In the genomic region with DNA sequence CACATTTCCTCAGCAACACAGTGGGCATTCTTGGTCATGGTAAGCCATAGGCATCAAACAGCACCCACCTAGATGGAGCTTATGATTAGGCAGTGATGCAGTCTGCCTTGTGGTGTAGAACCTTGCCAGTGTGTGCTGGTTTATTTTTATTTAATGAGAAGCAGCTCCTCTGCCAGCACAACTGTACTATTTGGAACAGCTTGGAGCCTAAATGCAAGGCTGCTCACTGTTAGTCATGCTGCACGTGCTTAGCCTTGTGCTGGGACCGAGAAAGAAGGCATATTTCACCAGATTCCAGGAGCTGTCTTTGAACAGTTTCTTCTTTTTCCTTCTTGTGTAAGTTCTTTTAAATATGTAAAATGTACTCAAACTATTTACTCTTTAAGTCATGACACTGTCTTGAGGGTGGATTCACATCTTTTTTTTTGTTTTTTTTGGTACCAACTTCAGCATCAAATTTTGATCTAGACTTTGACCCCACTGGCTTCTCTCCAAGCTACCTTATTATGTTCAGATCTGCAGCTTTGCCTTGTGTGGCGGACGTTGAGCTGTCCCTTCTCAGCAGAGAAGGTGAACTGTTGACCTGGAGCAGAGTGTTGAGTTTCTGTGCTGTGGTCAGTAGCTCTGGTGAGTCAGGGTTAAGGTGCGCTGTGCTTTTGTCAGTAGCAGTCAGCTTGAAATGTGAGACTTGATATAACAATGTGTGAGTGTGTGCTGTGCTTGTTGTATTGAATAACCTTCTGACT, we compare ENCODE assay signal across 9 mouse cellular contexts. TPM values are rescaled to one million over a fixed set of nuclear protein-coding genes. Genes with fewer than 3 reads are reported as not detected.
DNase-seq lines count a peak whose midpoint lies in the region; ATAC-seq and TF ChIP-seq lines count a peak whose summit lies in the region.
"Had no signal": no experiment of that assay in that cellular context is flagged by ENCODE, and none has a peak within 500 bp of the region (broad histone marks: within the 10 kb centered on the region; RNA-seq: fewer than 3 reads in every experiment).

No protein-coding gene starts in this region.

- 61% methylated on average over 5 of the region's 5 CpGs for WGBS in stomach, postnatal 0 days
- 81% methylated on average over 5 of the region's 5 CpGs for WGBS in midbrain, embryonic 14.5 days

- ATAC-seq in stomach, postnatal 0 days (ENCODE audit: low FRiP score, low TSS enrichment), result peak; percentile 77
- no peak for ATAC-seq in midbrain, embryonic 14.5 days (ENCODE audit: low FRiP score, low TSS enrichment)

- no peak for TF ChIP-seq CTCF in stomach, postnatal 0 days (IDR thresholded peaks at IDR 0.05; ENCODE audit: low read depth)

- no peak overlapping the region for H3K4me3 ChIP-seq in stomach, postnatal 0 days (ENCODE audit: low read depth, low read length)
- H3K4me3 ChIP-seq in midbrain, embryonic 14.5 days (replicated peaks; ENCODE audit: low read depth, low read length), result no peak overlapping the region
- H3K4me3 ChIP-seq: neural tube, embryonic 13.5 days had no signal

- no peak overlapping the region for H3K9ac ChIP-seq in stomach, postnatal 0 days (ENCODE audit: low read length)
- no peak overlapping the region for H3K9ac ChIP-seq in midbrain, embryonic 14.5 days (replicated peaks; ENCODE audit: low read length)
- H3K9ac ChIP-seq: neural tube, embryonic 13.5 days had no signal

- intact Hi-C loops in left cerebral cortex, postnatal 4 days (cut with DNase I), result no loop called here

- H3K27ac ChIP-seq in stomach, postnatal 0 days (replicated peaks), result no peak overlapping the region
- no peak overlapping the region for H3K27ac ChIP-seq in midbrain, embryonic 14.5 days (replicated peaks; ENCODE audit: low read depth, low read length)
- H3K27ac ChIP-seq: neural tube, embryonic 13.5 days had no signal

- H3K36me3 ChIP-seq in stomach, postnatal 0 days (ENCODE audit: control insufficient read depth, insufficient read depth, low read length), result peaks cover 39% of the 10 kb centered on the region
- peaks cover 79% of the 10 kb centered on the region for H3K36me3 ChIP-seq in midbrain, embryonic 14.5 days (ENCODE audit: control insufficient read depth, insufficient read depth, low read length)

- peak; percentile 86 for DNase-seq in left cerebral cortex, adult 11 months (ENCODE audit: low spot score)
- DNase-seq in left cerebral cortex, postnatal 4 days, result no peak
- DNase-seq in fibroblast of lung, adult 2 months (ENCODE audit: low read depth), result peak; percentile 82
- DNase-seq in layer of hippocampus, postnatal 25 days (ENCODE audit: extremely low spot score in 1 of 2, low spot score in 1 of 2), result peak; percentile 37 to 41
- DNase-seq in stomach, postnatal 0 days (ENCODE audit: low spot score), result peak; percentile 25
- DNase-seq in retina, postnatal 1 day, result no peak
- no peak for DNase-seq in ovary, adult 18-20 months (ENCODE audit: low spot score)
- no peak for DNase-seq in midbrain, embryonic 14.5 days

- H3K4me2 ChIP-seq in stomach, postnatal 0 days (replicated peaks; ENCODE audit: low read depth), result no peak overlapping the region
- no peak overlapping the region for H3K4me2 ChIP-seq in midbrain, embryonic 14.5 days (ENCODE audit: low read length)
- H3K4me2 ChIP-seq: neural tube, embryonic 13.5 days had no signal

- no peaks in the 10 kb centered on the region for H3K4me1 ChIP-seq in stomach, postnatal 0 days (replicated peaks; ENCODE audit: control insufficient read depth, insufficient read depth)
- 0 out of 2 replicates have a peak, but pooled peaks cover 2% of the 10 kb centered on the region for H3K4me1 ChIP-seq in midbrain, embryonic 14.5 days (ENCODE audit: control insufficient read depth, insufficient read depth, low read length)

- H3K9me3 ChIP-seq in stomach, postnatal 0 days (ENCODE audit: control insufficient read depth, low read length), result no peaks in the 10 kb centered on the region
- no peaks in the 10 kb centered on the region for H3K9me3 ChIP-seq in midbrain, embryonic 14.5 days (ENCODE audit: control insufficient read depth, low read length)
- H3K9me3 ChIP-seq: neural tube, embryonic 13.5 days had no signal

- no peaks in the 10 kb centered on the region for H3K27me3 ChIP-seq in stomach, postnatal 0 days (ENCODE audit: control insufficient read depth, insufficient read depth, low read length)
- no peaks in the 10 kb centered on the region for H3K27me3 ChIP-seq in midbrain, embryonic 14.5 days (ENCODE audit: control insufficient read depth, insufficient read depth, low read length)
- H3K27me3 ChIP-seq: neural tube, embryonic 13.5 days had no signal

- TF ChIP-seq EP300 in stomach, postnatal 0 days (optimal IDR thresholded peaks at IDR 0.05), result no peak

RNA-seq across cellular contexts. Expression of a gene that starts 46.6 kb away (rescaled TPM):
- 100 to 1,000 TPM; 455 to 494 TPM for total RNA-seq in left cerebral cortex, postnatal 4 days (2021)
- 100 to 1,000 TPM; 146 to 151 TPM for total RNA-seq in layer of hippocampus, postnatal 25 days (2021)
- 11.0 and 12.8 TPM in 2 replicates for polyA plus RNA-seq in stomach, postnatal 0 days (2015; fragmentation: Nextera tagmentation; extraction: Ambion mirVana)
- polyA plus RNA-seq in midbrain, embryonic 14.5 days (2014; fragmentation: Nextera tagmentation; extraction: Ambion mirVana), result 95.3 and 95.7 TPM in 2 replicates

Comparison
In these comparisons a context has a peak if more than half of its experiments do, and no peak if none do; other contexts are left out.
1. DNase-seq: peak in left cerebral cortex, adult 11 months (single experiment), fibroblast of lung, adult 2 months (single experiment), layer of hippocampus, postnatal 25 days (2 of 2) and stomach, postnatal 0 days (single experiment); none in left cerebral cortex, postnatal 4 days (single experiment), retina, postnatal 1 day (single experiment), ovary, adult 18-20 months (single experiment) and midbrain, embryonic 14.5 days (single experiment).